Mouse (Mus musculus) heart, postnatal 0 days (tissue): Measurements from ENCODE around the gene Hoxd8. TPM values are rescaled to one million over a fixed set of nuclear protein-coding genes. Genes with fewer than 3 reads are reported as not detected.

Experiments
- ATAC-seq: fragments of 200-750 bp; cut with Nextera tagmentation; 2 replicates; pipeline ENCODE4 v1.8.0; 2017; ENCODE audit warnings: low read depth, moderate number of reproducible peaks, moderate library complexity; ENCODE audit not compliant: insufficient read depth
- DNase-seq: peaks from one replicate; pipeline ENCODE4 v3.0.0-alpha.2; 2016; ENCODE audit warnings: low spot score
- H3K27ac ChIP-seq: fragments of 300-500 bp; sonication (generic); 2 replicates; pipeline ENCODE4 v1.5.1; 2014; ENCODE audit warnings: low read depth, mild to moderate bottlenecking
- H3K27me3 ChIP-seq: fragments of 300-500 bp; sonication (generic); 2 replicates; pipeline ENCODE4 v1.6.1; 2014; ENCODE audit warnings: low read length, mixed read lengths; ENCODE audit not compliant: control insufficient read depth, insufficient read depth
- H3K36me3 ChIP-seq: fragments of 300-500 bp; sonication (generic); replicated peaks from 2 replicates; pipeline ENCODE4 v1.6.1; 2014; ENCODE audit warnings: low read length, mixed read lengths; ENCODE audit not compliant: control insufficient read depth, insufficient read depth
- H3K4me1 ChIP-seq: fragments of 300-500 bp; sonication (generic); 2 replicates; pipeline ENCODE4 v1.6.1; 2014; ENCODE audit warnings: antibody characterized with exemption; ENCODE audit not compliant: control insufficient read depth, insufficient read depth
- H3K4me2 ChIP-seq: fragments of 300-500 bp; sonication (generic); 2 replicates; pipeline ENCODE4 v1.6.1; 2014; ENCODE audit warnings: low read depth, mild to moderate bottlenecking, low read length, moderate library complexity
- H3K4me3 ChIP-seq: fragments of 300-500 bp; sonication (generic); 2 replicates; pipeline ENCODE4 v1.5.1; 2014; ENCODE audit warnings: low read depth, low read length
- H3K9ac ChIP-seq: fragments of 300-500 bp; sonication (generic); replicated peaks from 2 replicates; pipeline ENCODE4 v1.6.1; 2014; ENCODE audit warnings: low read depth, low read length, mixed read lengths
- H3K9me3 ChIP-seq: fragments of 300-500 bp; sonication (generic); replicated peaks from 2 replicates; pipeline ENCODE4 v1.6.1; 2016; ENCODE audit warnings: low read length; ENCODE audit not compliant: control insufficient read depth
- CTCF ChIP-seq: IDR thresholded peaks from 2 replicates; pipeline ENCODE4 v1.5.1; 2016; ENCODE audit warnings: antibody characterized with exemption, control low read depth, low read depth
- EP300 ChIP-seq: IDR thresholded peaks from 2 replicates; pipeline ENCODE4 v1.6.1; 2016; ENCODE audit warnings: antibody characterized with exemption, low read depth
- WGBS: fragments of 180-500 bp; shearing (Covaris S2); extraction: QIAGEN DNeasy Blood & Tissue Kit; methylation state at CpG from one replicate; pipeline ENCODE4 v1.1.7; 2014; 5-methylcytosine and 5-hydroxymethylcytosine counted together
- polyA plus RNA-seq: library from polyadenylated mRNA; unstranded; fragments of >200 nt; fragmentation: Nextera tagmentation; extraction: Ambion mirVana; gene quantifications from 2 replicates; pipeline ENCODE4 v1.2.1, GENCODE M21; 2015
- total RNA-seq: library from RNA; depleted of rRNA; stranded (reverse); fragments of >200 nt; gene quantifications from 2 replicates; pipeline ENCODE4 v1.2.3, GENCODE M21; 2014; ENCODE audit warnings: low replicate concordance

Gene Hoxd8
- total and polyA plus RNA-seq, 2 experiments from 2014 or later: 0.23 to 1.5 TPM

DNA sequence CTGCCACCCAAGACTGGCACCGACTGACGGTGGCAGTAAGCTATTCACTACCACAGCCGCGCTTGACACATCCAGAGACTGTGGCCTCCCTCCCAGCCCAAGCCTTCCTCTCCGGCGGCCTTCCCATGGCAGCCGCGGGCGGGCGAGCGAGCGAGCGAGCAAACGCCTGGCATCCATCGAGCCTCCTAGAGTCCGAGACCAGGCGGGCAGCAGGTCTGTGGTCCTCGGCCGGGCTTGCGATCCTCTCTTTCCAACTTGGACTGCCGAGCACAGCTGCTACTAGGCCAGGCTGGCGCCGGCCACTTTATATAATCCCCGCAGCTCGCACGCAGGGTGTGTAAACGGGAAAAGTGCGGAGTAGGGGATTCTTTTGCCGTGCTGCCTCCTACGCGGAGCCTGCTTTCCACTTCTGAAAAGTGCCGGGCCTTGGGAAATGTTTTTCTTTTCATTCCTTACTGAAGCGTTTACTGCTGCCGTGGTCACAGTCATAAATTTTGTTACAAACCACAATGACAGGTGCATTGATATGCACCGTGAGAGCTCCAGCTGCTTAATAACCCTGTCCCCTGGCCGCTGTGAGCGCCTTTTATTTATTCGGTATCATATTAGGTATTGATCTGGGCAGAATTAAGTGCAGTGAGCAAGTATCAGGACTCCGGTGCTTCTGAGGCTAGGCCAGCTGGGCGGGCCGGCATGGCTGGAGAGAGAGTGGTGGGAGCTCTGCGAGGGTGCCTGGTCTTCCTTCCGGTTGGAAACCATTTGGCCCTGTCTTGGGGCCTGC is 36.1 kb downstream of the Hoxd8 start:
- H3K4me3 ChIP-seq: no peak overlapping the region
- no peak for TF ChIP-seq EP300
- TF ChIP-seq CTCF: no peak
- H3K36me3 ChIP-seq: no peaks in the 10 kb centered on the region
- 3% methylated on average over 43 of the region's 43 CpGs for WGBS
- no peaks in the 10 kb centered on the region for H3K9me3 ChIP-seq
- DNase-seq (no peak), ATAC-seq (no peak)
- H3K4me1 ChIP-seq: no peaks in the 10 kb centered on the region
- H3K4me2 ChIP-seq: no peak overlapping the region
- H3K9ac ChIP-seq: no peak overlapping the region
- no peak overlapping the region for H3K27ac ChIP-seq
- peaks cover 99% of the 10 kb centered on the region for H3K27me3 ChIP-seq

DNA sequence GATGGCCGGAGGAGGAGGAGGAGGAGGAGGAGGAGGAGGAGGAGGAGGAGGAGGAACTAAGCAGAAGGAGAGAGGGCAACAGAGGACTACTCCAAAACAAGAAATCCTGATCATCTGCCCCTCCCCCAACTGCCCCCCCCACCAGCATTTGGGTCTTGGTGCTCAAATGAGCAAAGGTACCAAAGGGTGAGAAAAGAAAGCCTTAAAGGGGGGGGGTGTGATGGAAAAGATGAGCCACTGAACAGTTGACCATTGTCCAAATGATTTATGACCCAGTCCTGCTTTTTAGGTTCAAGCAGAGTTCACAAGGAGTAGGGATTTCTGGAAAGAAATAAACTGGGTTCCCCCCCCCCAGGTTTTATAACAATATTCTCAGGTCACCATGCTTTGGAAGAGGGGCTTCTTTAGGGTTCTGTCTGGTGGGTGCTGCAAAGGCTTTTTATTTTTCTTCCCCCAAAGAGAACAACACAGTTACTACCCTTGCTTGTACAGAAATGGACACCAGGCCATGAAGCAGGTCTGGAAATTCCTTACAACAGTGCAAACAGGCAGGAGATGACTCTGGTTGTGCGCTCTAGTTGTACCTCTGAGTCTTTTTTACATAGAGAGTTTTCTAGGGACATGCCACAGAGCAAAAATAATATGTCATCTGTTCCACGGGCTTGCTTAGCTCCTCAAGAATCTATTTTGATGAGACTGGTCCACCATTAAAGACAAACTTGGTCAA is 37.0 kb downstream of the Hoxd8 start:
- Histone ChIP-seq H3K4me1 (no peaks in the 10 kb centered on the region), H3K4me2 (no peak overlapping the region), H3K4me3 (no peak overlapping the region), H3K9ac (no peak overlapping the region), H3K27ac (no peak overlapping the region), H3K9me3 (no peaks in the 10 kb centered on the region), H3K36me3 (no peaks in the 10 kb centered on the region), H3K27me3 (peaks cover 99% of the 10 kb centered on the region)
- WGBS: 52% methylated on average over 2 of the region's 3 CpGs
- TF ChIP-seq CTCF: no peak
- TF ChIP-seq EP300: no peak
- DNase-seq (no peak), ATAC-seq (no peak)

DNA sequence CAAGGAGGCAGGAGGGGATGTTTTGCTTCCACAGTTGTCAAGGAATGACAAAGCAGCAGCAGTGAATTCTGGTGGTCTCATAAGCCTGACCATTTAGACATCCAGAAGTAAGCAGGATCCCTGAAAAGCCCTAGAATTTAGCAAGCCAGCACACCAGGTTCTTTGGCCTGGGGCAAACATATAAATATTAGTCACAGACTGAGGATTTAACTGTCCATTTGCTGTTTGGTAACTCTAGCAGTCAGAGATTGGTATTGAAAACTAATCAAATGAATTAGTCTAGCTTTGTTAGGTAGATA is 37.5 kb downstream of the Hoxd8 start:
- Histone ChIP-seq H3K9ac (no peak overlapping the region), H3K27me3 (peaks cover 99% of the 10 kb centered on the region), H3K4me3 (no peak overlapping the region), H3K4me2 (no peak overlapping the region), H3K4me1 (no peaks in the 10 kb centered on the region), H3K9me3 (no peaks in the 10 kb centered on the region), H3K36me3 (no peaks in the 10 kb centered on the region), H3K27ac (no peak overlapping the region)
- no peak for ATAC-seq
- no peak for DNase-seq
- TF ChIP-seq CTCF: no peak
- TF ChIP-seq EP300: no peak

DNA sequence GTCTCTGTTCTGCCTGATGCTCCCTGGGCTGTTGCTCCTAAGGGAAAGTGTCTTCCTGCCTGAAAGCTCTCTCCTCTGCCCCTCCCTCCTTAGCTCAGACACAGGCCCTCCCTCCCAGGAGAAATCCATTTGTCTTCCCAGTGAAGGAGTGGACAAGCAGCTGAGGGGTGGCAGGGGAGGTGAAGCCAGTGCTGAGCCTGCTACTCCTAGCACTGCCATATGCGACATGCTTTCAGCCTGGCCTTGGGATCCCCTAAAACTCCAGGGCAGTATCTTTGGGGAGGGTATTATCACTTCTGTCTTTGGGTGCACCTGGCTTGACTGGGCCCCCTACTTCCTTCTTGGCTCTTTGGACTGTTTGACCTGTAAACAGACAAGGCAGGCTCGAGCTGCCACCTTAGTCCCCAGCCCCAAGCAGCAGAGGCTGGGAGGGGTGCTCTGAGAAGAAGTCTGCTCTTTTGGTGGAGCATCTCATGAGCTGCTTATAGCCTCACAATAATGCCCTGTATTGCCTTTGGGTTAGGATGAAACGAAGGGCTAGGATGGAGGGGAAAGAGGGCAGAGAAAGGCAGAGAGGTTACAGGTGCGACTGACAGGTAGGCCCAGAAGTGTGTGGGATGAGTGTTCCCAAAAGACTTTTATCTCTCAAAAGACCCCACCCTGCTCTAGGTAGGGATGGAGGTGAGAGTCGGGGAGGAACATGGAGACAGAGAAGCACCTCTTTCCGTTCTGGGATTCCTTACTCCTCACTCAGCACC is 41.3 kb downstream of the Hoxd8 start:
- TF ChIP-seq CTCF (no peak), EP300 (no peak)
- Histone ChIP-seq H3K36me3 (no peaks in the 10 kb centered on the region), H3K9me3 (no peaks in the 10 kb centered on the region), H3K27me3 (peaks cover 99% of the 10 kb centered on the region), H3K27ac (no peak overlapping the region), H3K4me1 (no peaks in the 10 kb centered on the region), H3K9ac (no peak overlapping the region), H3K4me2 (no peak overlapping the region), H3K4me3 (no peak overlapping the region)
- DNase-seq (no peak), ATAC-seq (no peak)
- WGBS: 7% methylated on average over 6 of the region's 6 CpGs

DNA sequence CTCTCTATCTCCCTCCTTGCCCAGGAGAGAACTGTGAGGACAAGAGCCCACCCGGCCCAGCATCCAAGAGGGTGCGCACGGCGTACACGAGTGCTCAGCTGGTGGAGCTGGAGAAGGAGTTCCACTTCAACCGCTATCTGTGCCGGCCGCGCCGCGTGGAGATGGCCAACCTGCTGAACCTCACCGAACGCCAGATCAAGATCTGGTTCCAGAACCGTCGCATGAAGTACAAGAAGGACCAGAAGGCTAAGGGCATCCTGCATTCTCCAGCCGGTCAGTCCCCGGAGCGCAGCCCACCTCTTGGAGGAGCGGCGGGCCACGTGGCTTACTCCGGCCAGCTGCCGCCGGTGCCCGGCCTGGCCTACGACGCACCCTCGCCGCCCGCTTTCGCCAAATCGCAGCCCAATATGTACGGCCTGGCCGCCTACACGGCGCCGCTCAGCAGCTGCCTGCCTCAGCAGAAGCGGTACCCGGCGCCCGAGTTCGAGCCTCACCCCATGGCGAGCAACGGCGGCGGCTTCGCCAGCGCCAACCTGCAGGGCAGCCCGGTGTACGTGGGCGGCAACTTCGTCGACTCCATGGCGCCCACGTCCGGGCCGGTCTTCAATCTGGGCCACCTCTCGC is 42.0 kb downstream of the Hoxd8 start:
- no peaks in the 10 kb centered on the region for H3K36me3 ChIP-seq
- peak overlapping the region; percentile 18; the same call in 1 of the 2 replicates for H3K4me3 ChIP-seq
- ATAC-seq: no peak
- no peak for DNase-seq
- no peak overlapping the region for H3K27ac ChIP-seq
- H3K4me2 ChIP-seq: no peak overlapping the region
- H3K4me1 ChIP-seq: no peaks in the 10 kb centered on the region
- no peak overlapping the region for H3K9ac ChIP-seq
- TF ChIP-seq CTCF (no peak), EP300 (no peak)
- no peaks in the 10 kb centered on the region for H3K9me3 ChIP-seq
- H3K27me3 ChIP-seq: peaks cover 99% of the 10 kb centered on the region
- 3% methylated on average over 58 of the region's 58 CpGs for WGBS
